Mouse (Mus musculus): Measurements from ENCODE around the gene Serpinb3d.
"Not testable (repeated sequence)": the region's sequence is repeated elsewhere in the genome, so short reads cannot be mapped to it uniquely, and the experiment has no call there.

DNA sequence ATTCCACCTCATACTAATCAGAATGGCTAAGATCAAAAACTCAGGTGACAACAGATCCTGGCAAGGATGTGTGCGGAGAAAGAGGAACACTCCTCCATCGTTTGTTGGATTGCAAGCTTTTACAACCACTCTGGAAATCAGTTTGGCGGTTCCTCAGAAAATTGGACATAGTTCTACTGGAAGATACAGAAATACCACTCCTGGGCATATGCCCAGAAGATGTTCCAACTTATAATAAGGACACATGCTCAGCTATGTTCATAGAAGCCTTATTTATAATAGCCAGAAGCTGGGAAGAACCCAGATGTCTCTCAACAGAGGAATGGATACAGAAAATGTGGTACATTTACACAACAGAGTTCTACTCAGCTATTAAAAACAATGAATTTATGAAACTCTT lies 49.1 kb downstream of the Serpinb3d start:
- TF ChIP-seq CTCF, POLR2A (IDR thresholded peaks at IDR 0.05; ENCODE audit: insufficient read depth, low read depth, low read length): not testable (repeated sequence)

Data from olfactory bulb, adult 2 months (tissue).